Mouse (Mus musculus) limb, embryonic 10.5 days (tissue): ENCODE measurements around the gene Npb. TPM values are rescaled to one million over a fixed set of nuclear protein-coding genes. Genes with fewer than 3 reads are reported as not detected.

ENCODE experiments used
- DNase-seq: peaks from one replicate; pipeline ENCODE4 v3.0.0-alpha.2; 2017; ENCODE audit warnings: low spot score
- H3K27ac ChIP-seq: fragments of 300-500 bp; sonication (generic); 2 replicates; pipeline ENCODE4 v1.5.1; 2016; ENCODE audit warnings: mild to moderate bottlenecking
- H3K27me3 ChIP-seq: fragments of 300-500 bp; sonication (generic); 2 replicates; pipeline ENCODE4 v1.6.1; 2016; ENCODE audit warnings: low read depth, mild to moderate bottlenecking; ENCODE audit not compliant: poor library complexity, severe bottlenecking
- H3K36me3 ChIP-seq: fragments of 300-500 bp; sonication (generic); 2 replicates; pipeline ENCODE4 v1.6.1; 2016; ENCODE audit warnings: mild to moderate bottlenecking, moderate library complexity
- H3K4me1 ChIP-seq: fragments of 300-500 bp; sonication (generic); 2 replicates; pipeline ENCODE4 v1.6.1; 2016
- H3K4me3 ChIP-seq: fragments of 300-500 bp; sonication (generic); 2 replicates; pipeline ENCODE4 v1.5.1; 2016; ENCODE audit warnings: mild to moderate bottlenecking, moderate library complexity
- H3K9me3 ChIP-seq: fragments of 300-500 bp; sonication (generic); replicated peaks from 2 replicates; pipeline ENCODE4 v1.6.1; 2016; ENCODE audit warnings: mild to moderate bottlenecking
- WGBS: fragments of 180-500 bp; shearing (Covaris S2); methylation state at CpG from one replicate; pipeline ENCODE4 v1.1.7; 2016; 5-methylcytosine and 5-hydroxymethylcytosine counted together
- polyA plus RNA-seq: library from polyadenylated mRNA; unstranded; fragments of >200 nt; fragmentation: Nextera tagmentation; extraction: Ambion mirVana; gene quantifications from 2 replicates; pipeline ENCODE4 v1.2.1, GENCODE M21; 2016

The Npb gene
- polyA plus RNA-seq, 1 experiment from 2014 or later = not detected

GRCm38 (mm10) chr11:120633520-120634343 lies 25.5 kb downstream of the Npb start, which contains the start of gene Mafg:
Gene Mafg (minus strand): TSS chr11:120633600.
- Histone ChIP-seq H3K27me3 (no peaks in the 10 kb centered on the region), H3K36me3 (peaks cover 17% of the 10 kb centered on the region), H3K27ac (peak within 1 kb of the TSS; percentile 96), H3K4me1 (peaks cover 41% of the 10 kb centered on the region), H3K9me3 (no peaks in the 10 kb centered on the region), H3K4me3 (peak within 1 kb of the TSS; percentile 92)
- peak; percentile 98 for DNase-seq
- WGBS = 11% methylated on average over 58 of the region's 58 CpGs

GRCm38 (mm10) chr11:120634810-120635209 lies 26.5 kb downstream of the Npb start:
- Histone ChIP-seq H3K4me3 (0 out of 2 replicates have a peak overlapping the region, but pooled peaks have one; percentile 92), H3K4me1 (peaks cover 34% of the 10 kb centered on the region), H3K27ac (no peak overlapping the region), H3K36me3 (peaks cover 7% of the 10 kb centered on the region), H3K27me3 (no peaks in the 10 kb centered on the region), H3K9me3 (no peaks in the 10 kb centered on the region)
- WGBS = 86% methylated on average over 5 of the region's 5 CpGs
- DNase-seq = no peak

GRCm38 (mm10) chr11:120641255-120641654 lies 33.0 kb downstream of the Npb start:
- H3K27me3 ChIP-seq = no peaks in the 10 kb centered on the region
- H3K4me3 ChIP-seq = 0 out of 2 replicates have a peak overlapping the region, but pooled peaks have one; percentile 1
- H3K36me3 ChIP-seq = no peaks in the 10 kb centered on the region
- WGBS = 51% methylated on average over 9 of the region's 9 CpGs
- no peak for DNase-seq
- peaks cover 36% of the 10 kb centered on the region for H3K4me1 ChIP-seq
- H3K27ac ChIP-seq = peak overlapping the region; percentile 46; the same call in 1 of the 2 replicates
- no peaks in the 10 kb centered on the region for H3K9me3 ChIP-seq

- Histone ChIP-seq H3K27ac (peak overlapping the region; percentile 46; the same call in 1 of the 2 replicates), H3K36me3 (no peaks in the 10 kb centered on the region), H3K27me3 (peaks cover 4% of the 10 kb centered on the region), H3K4me3 (no peak overlapping the region), H3K9me3 (no peaks in the 10 kb centered on the region), H3K4me1 (peaks cover 36% of the 10 kb centered on the region)
- WGBS = 71% methylated on average over 8 of the region's 8 CpGs
- no peak for DNase-seq
Observed at GRCm38 (mm10) chr11:120641869-120642268, 33.6 kb downstream of the Npb start.

GRCm38 (mm10) chr11:120642939-120643600 lies 34.8 kb downstream of the Npb start:
- WGBS = under 1% methylated on average over 18 of the region's 18 CpGs
- Histone ChIP-seq H3K27me3 (peaks cover 16% of the 10 kb centered on the region), H3K27ac (peak overlapping the region; percentile 82), H3K36me3 (no peaks in the 10 kb centered on the region), H3K4me1 (peaks cover 45% of the 10 kb centered on the region), H3K9me3 (no peaks in the 10 kb centered on the region), H3K4me3 (peak overlapping the region; percentile 59)
- no peak for DNase-seq

- no peaks in the 10 kb centered on the region for H3K36me3 ChIP-seq
- no peaks in the 10 kb centered on the region for H3K9me3 ChIP-seq
- peak within 1 kb of the TSS; percentile 82 for H3K27ac ChIP-seq
- peaks cover 18% of the 10 kb centered on the region for H3K27me3 ChIP-seq
- peak within 1 kb of the TSS; percentile 59 for H3K4me3 ChIP-seq
- peaks cover 48% of the 10 kb centered on the region for H3K4me1 ChIP-seq
- WGBS = under 1% methylated on average over 15 of the region's 15 CpGs
- peak; percentile 96 for DNase-seq
Observed at GRCm38 (mm10) chr11:120643601-120643987, 35.3 kb downstream of the Npb start, which contains the start of gene Pycr1. Gene Pycr1 (minus strand): TSS chr11:120643769.

GRCm38 (mm10) chr11:120647047-120647830 lies 39.0 kb downstream of the Npb start:
- no peaks in the 10 kb centered on the region for H3K9me3 ChIP-seq
- 76% methylated on average over 35 of the region's 35 CpGs for WGBS
- peaks cover 25% of the 10 kb centered on the region for H3K27me3 ChIP-seq
- DNase-seq = no peak
- peak overlapping the region; percentile 43; the same call in 1 of the 2 replicates for H3K27ac ChIP-seq
- H3K4me3 ChIP-seq = peak overlapping the region; percentile 29
- no peaks in the 10 kb centered on the region for H3K36me3 ChIP-seq
- H3K4me1 ChIP-seq = peaks cover 33% of the 10 kb centered on the region

GRCm38 (mm10) chr11:120648001-120648476 lies 39.8 kb downstream of the Npb start, which contains the start of gene Myadml2:
Gene Myadml2 (minus strand): TSS chr11:120648158.
- H3K4me1 ChIP-seq = peaks cover 25% of the 10 kb centered on the region
- H3K36me3 ChIP-seq = no peaks in the 10 kb centered on the region
- peaks cover 25% of the 10 kb centered on the region for H3K27me3 ChIP-seq
- H3K9me3 ChIP-seq = no peaks in the 10 kb centered on the region
- H3K27ac ChIP-seq = peak within 1 kb of the TSS; percentile 43; the same call in 1 of the 2 replicates
- no peak for DNase-seq
- WGBS = 4% methylated on average over 13 of the region's 13 CpGs
- H3K4me3 ChIP-seq = peak within 1 kb of the TSS; percentile 29

GRCm38 (mm10) chr11:120651872-120652271 lies 43.6 kb downstream of the Npb start:
- H3K9me3 ChIP-seq = no peaks in the 10 kb centered on the region
- 73% methylated on average over 3 of the region's 3 CpGs for WGBS
- peaks cover 12% of the 10 kb centered on the region for H3K4me1 ChIP-seq
- H3K27ac ChIP-seq = no peak overlapping the region
- H3K4me3 ChIP-seq = no peak overlapping the region
- no peaks in the 10 kb centered on the region for H3K36me3 ChIP-seq
- no peak for DNase-seq
- H3K27me3 ChIP-seq = peaks cover 33% of the 10 kb centered on the region

GRCm38 (mm10) chr11:120654741-120655140 lies 46.5 kb downstream of the Npb start:
- H3K9me3 ChIP-seq = no peaks in the 10 kb centered on the region
- peaks cover 47% of the 10 kb centered on the region for H3K27me3 ChIP-seq
- H3K4me3 ChIP-seq = no peak overlapping the region
- no peaks in the 10 kb centered on the region for H3K36me3 ChIP-seq
- WGBS = 82% methylated on average over 3 of the region's 3 CpGs
- H3K27ac ChIP-seq = no peak overlapping the region
- peaks cover 17% of the 10 kb centered on the region for H3K4me1 ChIP-seq
- DNase-seq = no peak

- 92% methylated on average over 4 of the region's 4 CpGs for WGBS
- Histone ChIP-seq H3K36me3 (no peaks in the 10 kb centered on the region), H3K27me3 (peaks cover 65% of the 10 kb centered on the region), H3K4me3 (no peak overlapping the region), H3K4me1 (peaks cover 36% of the 10 kb centered on the region), H3K27ac (no peak overlapping the region), H3K9me3 (no peaks in the 10 kb centered on the region)
- no peak for DNase-seq
Observed at GRCm38 (mm10) chr11:120657301-120657700, 49.0 kb downstream of the Npb start.
